Mouse (Mus musculus) heart, embryonic 12.5 days (tissue): ENCODE results near the gene Thsd1. TPM values are rescaled to one million over a fixed set of nuclear protein-coding genes. Genes with fewer than 3 reads are reported as not detected.
"Not testable (repeated sequence)": the region's sequence is repeated elsewhere in the genome, so short reads cannot be mapped to it uniquely, and the experiment has no call there.

Experiments
- ATAC-seq: fragments of 200-750 bp; cut with Nextera tagmentation; 2 replicates; pipeline ENCODE4 v1.8.0; 2017; ENCODE audit warnings: moderate TSS enrichment, moderate library complexity; ENCODE audit not compliant: insufficient number of reproducible peaks, low FRiP score
- H3K27ac ChIP-seq: fragments of 300-500 bp; sonication (generic); 2 replicates; pipeline ENCODE4 v1.5.1; 2016; ENCODE audit warnings: mild to moderate bottlenecking, moderate library complexity; ENCODE audit not compliant: poor library complexity, severe bottlenecking
- H3K27me3 ChIP-seq: fragments of 300-500 bp; sonication (generic); replicated peaks from 2 replicates; pipeline ENCODE4 v1.6.1; 2016; ENCODE audit warnings: mild to moderate bottlenecking, moderate library complexity
- H3K36me3 ChIP-seq: fragments of 300-500 bp; sonication (generic); 2 replicates; pipeline ENCODE4 v1.6.1; 2016; ENCODE audit warnings: mild to moderate bottlenecking, moderate library complexity
- H3K4me1 ChIP-seq: fragments of 300-500 bp; sonication (generic); replicated peaks from 2 replicates; pipeline ENCODE4 v1.6.1; 2016; ENCODE audit warnings: mild to moderate bottlenecking
- H3K4me2 ChIP-seq: fragments of 300-500 bp; sonication (generic); 2 replicates; pipeline ENCODE4 v1.6.1; 2016; ENCODE audit warnings: mild to moderate bottlenecking, moderate library complexity
- H3K4me3 ChIP-seq: fragments of 300-500 bp; sonication (generic); 2 replicates; pipeline ENCODE4 v1.5.1; 2016; ENCODE audit warnings: mild to moderate bottlenecking
- H3K9ac ChIP-seq: fragments of 300-500 bp; sonication (generic); 2 replicates; pipeline ENCODE4 v1.6.1; 2016; ENCODE audit warnings: mild to moderate bottlenecking, moderate library complexity
- H3K9me3 ChIP-seq: fragments of 300-500 bp; sonication (generic); replicated peaks from 2 replicates; pipeline ENCODE4 v1.6.1; 2016; ENCODE audit warnings: mild to moderate bottlenecking, moderate library complexity
- WGBS: fragments of 180-500 bp; shearing (Covaris S2); methylation state at CpG from one replicate; pipeline ENCODE4 v1.1.7; 2016; 5-methylcytosine and 5-hydroxymethylcytosine counted together
- polyA plus RNA-seq: library from polyadenylated mRNA; unstranded; fragments of >200 nt; fragmentation: Nextera tagmentation; extraction: Ambion mirVana; gene quantifications from 2 replicates; pipeline ENCODE4 v1.2.1, GENCODE M21; 2016

Thsd1 gene
- polyA plus RNA-seq, 1 experiment from 2014 or later: 17.2 TPM

GRCm38 (mm10) chr8:22264292-22264691 lies 37.2 kb downstream of the Thsd1 start:
- ATAC-seq: no peak
- Histone ChIP-seq H3K36me3 (peaks cover 3% of the 10 kb centered on the region; the same call in 1 of the 2 replicates), H3K4me1 (peaks cover 17% of the 10 kb centered on the region), H3K9me3 (no peaks in the 10 kb centered on the region), H3K27ac (no peak overlapping the region), H3K9ac (no peak overlapping the region), H3K4me2 (no peak overlapping the region), H3K4me3 (no peak overlapping the region), H3K27me3 (no peaks in the 10 kb centered on the region)
- 71% methylated on average over 6 of the region's 6 CpGs for WGBS

DNA sequence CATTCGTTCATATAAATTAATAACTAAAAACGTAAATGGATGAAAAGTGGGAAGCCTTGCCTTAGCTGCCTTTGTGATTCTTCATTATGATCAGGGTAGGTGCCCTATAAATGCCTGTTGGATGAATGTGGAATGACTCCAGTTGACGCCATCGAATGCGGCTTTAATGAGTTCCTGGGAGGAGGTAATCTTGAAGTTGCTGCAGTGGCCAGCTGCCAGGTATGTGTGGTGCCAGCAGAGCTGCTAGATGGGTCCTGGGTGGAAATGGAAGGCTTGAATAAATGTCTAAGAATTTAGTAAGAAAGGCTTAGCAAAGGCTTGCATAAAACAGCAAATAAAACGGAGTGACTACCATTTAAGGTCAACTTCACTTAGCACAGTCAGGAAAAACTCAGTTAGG lies 37.7 kb downstream of the Thsd1 start:
- Histone ChIP-seq H3K4me3 (no peak overlapping the region), H3K4me1 (peaks cover 12% of the 10 kb centered on the region), H3K27me3 (no peaks in the 10 kb centered on the region), H3K9me3 (no peaks in the 10 kb centered on the region), H3K36me3 (no peaks in the 10 kb centered on the region), H3K27ac (no peak overlapping the region), H3K9ac (no peak overlapping the region), H3K4me2 (no peak overlapping the region)
- ATAC-seq: no peak
- 74% methylated on average over 6 of the region's 6 CpGs for WGBS

- Histone ChIP-seq H3K27ac (no peak overlapping the region), H3K27me3 (no peaks in the 10 kb centered on the region)
These were observed 38.1 kb downstream of the Thsd1 start for GRCm38 (mm10) chr8:22265194-22265593.

GRCm38 (mm10) chr8:22266809-22267208 lies 39.7 kb downstream of the Thsd1 start:
- no peaks in the 10 kb centered on the region for H3K36me3 ChIP-seq
- H3K4me1 ChIP-seq: no peaks in the 10 kb centered on the region
- no peak overlapping the region for H3K4me3 ChIP-seq
- no peaks in the 10 kb centered on the region for H3K9me3 ChIP-seq
- H3K4me2 ChIP-seq: no peak overlapping the region
- H3K27me3 ChIP-seq: no peaks in the 10 kb centered on the region
- H3K27ac ChIP-seq: no peak overlapping the region
- ATAC-seq: no peak
- WGBS: 87% methylated on average over 3 of the region's 3 CpGs
- no peak overlapping the region for H3K9ac ChIP-seq

More at GRCm38 (mm10) chr8:22265194-22265593, 38.1 kb downstream of the Thsd1 start:
- Histone ChIP-seq H3K4me3 (no peak overlapping the region), H3K36me3 (no peaks in the 10 kb centered on the region), H3K4me2 (no peak overlapping the region), H3K9ac (no peak overlapping the region), H3K9me3 (no peaks in the 10 kb centered on the region), H3K4me1 (peaks cover 9% of the 10 kb centered on the region)
- ATAC-seq: no peak
- 89% methylated on average over 1 of the region's 1 CpGs for WGBS

GRCm38 (mm10) chr8:22273142-22273541 lies 46.0 kb downstream of the Thsd1 start:
- ATAC-seq: no peak
- H3K4me1 ChIP-seq: no peaks in the 10 kb centered on the region
- no peaks in the 10 kb centered on the region for H3K36me3 ChIP-seq
- WGBS: 75% methylated on average over 3 of the region's 3 CpGs
- H3K4me3 ChIP-seq: no peak overlapping the region
- no peaks in the 10 kb centered on the region for H3K9me3 ChIP-seq
- no peak overlapping the region for H3K27ac ChIP-seq
- no peak overlapping the region for H3K4me2 ChIP-seq
- no peak overlapping the region for H3K9ac ChIP-seq
- no peaks in the 10 kb centered on the region for H3K27me3 ChIP-seq

DNA sequence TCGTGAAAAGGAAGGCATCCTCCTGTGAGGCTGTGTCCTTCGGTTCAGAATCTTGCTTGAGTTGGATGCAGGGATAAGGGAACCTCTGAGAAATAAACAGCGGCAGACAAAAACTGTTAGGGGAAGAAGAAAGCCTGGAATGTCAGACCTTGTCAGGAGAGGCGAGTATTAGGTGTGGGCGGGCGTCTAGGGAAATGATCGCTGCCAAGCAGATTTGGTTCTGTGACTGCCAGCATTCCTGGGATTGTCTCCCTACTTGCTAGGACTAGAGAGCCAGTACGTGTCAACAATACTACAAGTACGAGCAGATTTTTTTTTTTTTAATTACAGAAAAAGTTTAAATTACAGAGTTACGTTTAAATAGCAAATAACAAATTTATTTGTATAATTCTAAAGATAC lies 47.5 kb downstream of the Thsd1 start:
- H3K36me3 ChIP-seq: no peaks in the 10 kb centered on the region
- WGBS: 50% methylated on average over 10 of the region's 10 CpGs
- no peak overlapping the region for H3K27ac ChIP-seq
- H3K27me3 ChIP-seq: no peaks in the 10 kb centered on the region
- H3K9ac ChIP-seq: no peak overlapping the region
- H3K4me3 ChIP-seq: no peak overlapping the region
- H3K4me1 ChIP-seq: no peaks in the 10 kb centered on the region
- no peak overlapping the region for H3K4me2 ChIP-seq
- no peak for ATAC-seq
- H3K9me3 ChIP-seq: no peaks in the 10 kb centered on the region

DNA sequence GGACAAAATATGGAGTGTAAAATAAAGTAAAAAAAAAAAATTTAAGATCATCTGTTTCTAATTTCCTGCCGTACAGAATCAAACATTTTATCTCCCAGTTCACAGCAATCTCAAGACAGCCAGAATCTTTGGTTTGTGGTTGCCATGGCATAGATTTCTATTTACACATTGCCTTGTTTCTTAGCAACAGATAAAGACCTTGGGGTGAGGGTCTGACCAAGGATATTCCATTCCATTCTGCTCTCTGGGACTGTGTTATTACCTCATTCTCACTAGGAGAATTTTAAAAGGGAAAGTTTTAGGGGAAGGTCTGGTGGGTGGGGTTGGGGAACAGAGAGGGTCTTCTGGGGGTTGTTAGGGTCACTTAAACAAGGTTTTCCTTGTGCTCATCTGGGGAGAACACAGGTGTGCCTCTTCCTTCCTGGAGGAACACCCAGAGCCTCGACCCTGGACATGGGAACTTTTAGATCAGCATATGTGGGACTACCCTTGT lies 55.9 kb downstream of the Thsd1 start, which contains the start of gene Tpte:
Gene Tpte, plus strand, starts transcription at position 443 of the 493 bp plus-strand sequence.
- no peak for ATAC-seq
- 0 out of 2 replicates have a peak, but pooled peaks cover 9% of the 10 kb centered on the region for H3K9me3 ChIP-seq
- no peaks in the 10 kb centered on the region for H3K27me3 ChIP-seq
- 46% methylated on average over 2 of the region's 2 CpGs for WGBS
- H3K4me2 ChIP-seq: no peak within 1 kb of the TSS
- H3K4me3 ChIP-seq: no peak within 1 kb of the TSS
- H3K27ac ChIP-seq: no peak within 1 kb of the TSS
- H3K4me1 ChIP-seq: no peaks in the 10 kb centered on the region
- no peak within 1 kb of the TSS for H3K9ac ChIP-seq
- no peaks in the 10 kb centered on the region for H3K36me3 ChIP-seq

DNA sequence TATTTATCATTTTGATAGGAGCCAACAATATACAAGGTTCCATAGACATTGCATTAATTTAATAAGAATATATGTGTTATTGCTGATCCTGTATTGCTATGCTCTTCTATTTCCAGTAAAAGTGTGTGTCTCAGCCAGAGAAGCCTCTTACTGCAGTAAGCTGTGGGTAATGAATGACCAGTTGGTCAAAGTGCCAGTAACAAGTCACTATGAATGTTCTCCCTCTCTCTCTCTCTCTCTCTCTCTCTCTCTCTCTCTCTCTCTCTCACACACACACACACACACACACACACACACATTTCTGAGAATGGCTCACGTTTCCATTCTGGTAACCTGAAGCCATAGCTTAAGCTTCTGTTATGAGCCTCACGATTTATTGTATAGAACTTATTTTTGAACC lies 75.2 kb downstream of the Thsd1 start:
- no peak for ATAC-seq
- Histone ChIP-seq H3K9ac (no peak overlapping the region), H3K4me3 (no peak overlapping the region), H3K4me2 (no peak overlapping the region), H3K27ac (no peak overlapping the region), H3K9me3 (no peaks in the 10 kb centered on the region), H3K27me3 (no peaks in the 10 kb centered on the region), H3K4me1 (peaks cover 7% of the 10 kb centered on the region; the same call in 1 of the 2 replicates), H3K36me3 (no peaks in the 10 kb centered on the region)
- 73% methylated on average over 2 of the region's 2 CpGs for WGBS

DNA sequence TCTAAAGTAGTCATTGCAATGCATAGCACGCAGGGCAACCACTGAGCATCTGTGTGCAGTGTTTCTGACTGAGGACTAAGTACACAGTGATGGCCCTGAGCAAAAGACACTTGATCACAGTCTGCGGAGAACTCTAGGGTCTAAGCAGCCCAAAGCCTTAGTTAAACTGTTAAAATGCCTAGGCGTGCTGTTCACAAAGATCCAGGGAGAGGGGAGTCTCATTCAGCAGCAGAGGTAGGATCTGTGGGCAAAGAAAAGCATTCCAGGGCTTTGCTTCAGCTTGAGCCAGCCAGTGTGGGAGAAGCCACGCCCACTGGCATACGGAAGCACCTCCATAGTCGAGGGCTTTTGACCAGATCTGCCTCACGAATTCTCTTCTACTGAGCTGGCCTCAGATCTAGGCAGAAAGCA lies 75.8 kb downstream of the Thsd1 start:
- no peak; the same call in 1 of the 2 replicates for ATAC-seq
- peaks cover 7% of the 10 kb centered on the region; the same call in 1 of the 2 replicates for H3K4me1 ChIP-seq
- H3K36me3 ChIP-seq: no peaks in the 10 kb centered on the region
- H3K4me2 ChIP-seq: peak overlapping the region; percentile 66
- 0 out of 2 replicates have a peak overlapping the region, but pooled peaks have one; percentile 7 for H3K9ac ChIP-seq
- H3K9me3 ChIP-seq: no peaks in the 10 kb centered on the region
- H3K4me3 ChIP-seq: peak overlapping the region; percentile 29; the same call in 1 of the 2 replicates
- H3K27me3 ChIP-seq: no peaks in the 10 kb centered on the region
- no peak overlapping the region for H3K27ac ChIP-seq
- 25% methylated on average over 7 of the region's 7 CpGs for WGBS

- ATAC-seq, H3K36me3 ChIP-seq, H3K9me3 ChIP-seq, H3K4me3 ChIP-seq, H3K4me1 ChIP-seq, H3K4me2 ChIP-seq, H3K9ac ChIP-seq, H3K27me3 ChIP-seq, H3K27ac ChIP-seq: not testable (repeated sequence)
- WGBS: 84% methylated on average over 9 of the region's 9 CpGs
These were observed 76.9 kb downstream of the Thsd1 start for GRCm38 (mm10) chr8:22304045-22304444.

GRCm38 (mm10) chr8:22306999-22307398 lies 79.9 kb downstream of the Thsd1 start:
- H3K4me2 ChIP-seq: no peak overlapping the region
- WGBS: 79% methylated on average over 10 of the region's 10 CpGs

More at GRCm38 (mm10) chr8:22306999-22307398, 79.9 kb downstream of the Thsd1 start:
- Histone ChIP-seq H3K27me3 (no peaks in the 10 kb centered on the region; the same call in 1 of the 2 replicates), H3K4me3 (no peak overlapping the region), H3K9ac (no peak overlapping the region), H3K36me3 (no peaks in the 10 kb centered on the region), H3K9me3 (no peaks in the 10 kb centered on the region), H3K27ac (no peak overlapping the region), H3K4me1 (peaks cover 7% of the 10 kb centered on the region; the same call in 1 of the 2 replicates)
- ATAC-seq: no peak
